Mouse (Mus musculus) E14TG2a.4 (cell line): Measurements from ENCODE around the gene Lrfn3.

Source experiments
- CTCF ChIP-seq: conservative IDR thresholded peaks from 2 replicates; pipeline ENCODE4 v1.5.1; 2014; ENCODE audit warnings: low read length
- NANOG ChIP-seq: IDR thresholded peaks from 2 replicates; pipeline ENCODE4 v1.6.1; 2014; ENCODE audit warnings: borderline replicate concordance, low read length, mixed read lengths

DNA sequence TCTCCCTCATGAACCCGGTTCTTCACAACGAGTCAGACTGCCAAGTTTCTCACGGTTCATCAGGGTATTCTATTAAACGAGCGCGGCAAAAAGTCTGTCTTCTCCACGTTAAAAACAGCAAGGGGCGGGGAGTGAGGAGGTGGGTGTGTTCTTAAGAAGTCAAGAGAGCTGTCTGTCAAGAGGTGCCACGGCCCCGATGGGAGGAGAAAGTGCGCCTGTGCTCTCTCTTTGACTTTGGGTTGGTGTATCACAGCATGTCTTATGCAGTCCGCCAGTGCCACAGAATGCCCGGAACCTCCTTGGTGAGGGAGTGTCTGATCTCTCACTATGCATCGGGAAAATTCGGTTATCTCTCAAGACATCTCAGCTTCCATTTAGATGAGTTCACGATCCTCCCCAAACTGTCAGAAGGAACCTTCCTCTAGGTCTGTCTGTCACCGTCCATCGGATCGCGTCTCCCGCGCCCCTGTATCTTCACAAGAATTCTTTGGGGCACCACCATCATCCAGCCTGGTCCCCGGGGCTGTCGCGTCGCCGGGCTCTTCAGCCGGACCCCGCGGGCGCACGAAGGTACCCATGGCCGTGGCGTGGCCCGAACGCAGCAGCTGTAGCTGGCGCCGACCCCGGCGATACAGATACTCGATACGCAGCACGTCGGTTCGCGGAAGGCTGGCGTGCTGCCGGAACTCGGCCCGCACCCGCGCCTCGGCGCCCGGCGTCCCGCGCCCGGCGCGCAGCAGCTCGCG is 40.9 kb downstream of the Lrfn3 start, which contains the start of gene E130208F15Rik:
- TF ChIP-seq CTCF: no peak
- no peak for TF ChIP-seq NANOG
